7 mouse cellular contexts compared by ENCODE assay signal in genomic region chr11:97150411-97151330, GRCm38 (mm10). TPM values are rescaled to one million over a fixed set of nuclear protein-coding genes. Genes with fewer than 3 reads are reported as not detected.
DNase-seq lines count a peak whose midpoint lies in the region; ATAC-seq and TF ChIP-seq lines count a peak whose summit lies in the region.

No protein-coding gene starts in this region.

- intact Hi-C loops in left cerebral cortex, adult 2 months (cut with DNase I), result no loop called here

- H3K4me3 ChIP-seq in hindbrain, embryonic 13.5 days, result peak overlapping the region; percentile 74
- peak overlapping the region; percentile 84 for H3K4me3 ChIP-seq in left cerebral cortex, adult 2 months

- peak; percentile 79 for DNase-seq in R1 (ENCODE audit: low read depth, low spot score)
- DNase-seq in cerebellum, adult 9-11 months, result peak; percentile 90
- peak; percentile 66 to 74 for DNase-seq in frontal cortex, postnatal 10 days (ENCODE audit: low spot score in 2 of 2)
- peak; percentile 43 to 57 for DNase-seq in left cerebral cortex, adult 2 months (ENCODE audit: extremely low spot score in 1 of 2, low spot score in 2 of 2)
- DNase-seq in lung, postnatal 36 days, result peak; percentile 76
- DNase-seq in right cerebral cortex, postnatal 10 days (ENCODE audit: low spot score in 2 of 2), result peak; percentile 85 to 91

- peak overlapping the region; percentile 80 for H3K4me2 ChIP-seq in hindbrain, embryonic 13.5 days

- peaks cover 38% of the 10 kb centered on the region for H3K36me3 ChIP-seq in hindbrain, embryonic 13.5 days

- TF ChIP-seq CTCF in left cerebral cortex, adult 2 months (IDR thresholded peaks at IDR 0.05), result no peak

- peak; percentile 82 for ATAC-seq in hindbrain, embryonic 13.5 days (ENCODE audit: low FRiP score)

- H3K27ac ChIP-seq in hindbrain, embryonic 13.5 days, result peak overlapping the region; percentile 97
- H3K27ac ChIP-seq in left cerebral cortex, adult 2 months, result peak overlapping the region; percentile 92

- WGBS in hindbrain, embryonic 13.5 days, result under 1% methylated on average over 91 of the region's 102 CpGs

- peak overlapping the region; percentile 92 for H3K9ac ChIP-seq in hindbrain, embryonic 13.5 days

- H3K27me3 ChIP-seq in hindbrain, embryonic 13.5 days, result peaks cover 11% of the 10 kb centered on the region

- H3K9me3 ChIP-seq in hindbrain, embryonic 13.5 days, result no peaks in the 10 kb centered on the region

- H3K4me1 ChIP-seq in hindbrain, embryonic 13.5 days (replicated peaks), result peaks cover 47% of the 10 kb centered on the region

RNA-seq across cellular contexts. Expression of gene Tbkbp1, which starts 0.6 kb away (rescaled TPM):
- 7.3 and 8.2 TPM in 2 replicates for polyA plus RNA-seq in hindbrain, embryonic 13.5 days (2015; fragmentation: Nextera tagmentation; extraction: Ambion mirVana)
- total RNA-seq in left cerebral cortex, adult 2 months (2021), result 10 to 100 TPM; 52.7 to 56.8 TPM

RNA-seq across cellular contexts. Expression of gene Tbx21, which starts 35.5 kb away (rescaled TPM):
- polyA plus RNA-seq in hindbrain, embryonic 13.5 days (2015; fragmentation: Nextera tagmentation; extraction: Ambion mirVana), result 0.16 and 0.21 TPM in 2 replicates
- under 1 TPM; 0.32 to 0.40 TPM for total RNA-seq in left cerebral cortex, adult 2 months (2021)

RNA-seq across cellular contexts. Expression of gene Kpnb1, which starts 37.0 kb away (rescaled TPM):
- 36.7 and 39.7 TPM in 2 replicates for polyA plus RNA-seq in hindbrain, embryonic 13.5 days (2015; fragmentation: Nextera tagmentation; extraction: Ambion mirVana)
- 100 to 1,000 TPM; 108 to 120 TPM for total RNA-seq in left cerebral cortex, adult 2 months (2021)

Comparison
In these comparisons a context has a peak if more than half of its experiments do, and no peak if none do; other contexts are left out.
1. Peak in every context shown above with its lines: DNase-seq, ATAC-seq, H3K4me3 ChIP-seq and H3K27ac ChIP-seq.